Mouse (Mus musculus) heart, adult 9 months (tissue): ENCODE measurements at regions not wholly inside any gene's neighbourhood (a gene's known extent, or its start where the extent isn't known, plus 50 kb on each side); places are given as distances from the start of the nearest gene placed in this dataset.
A peak's percentile ranks its signal among the peaks of the same experiment; 100 is the strongest.

ENCODE experiments used
- DNase-seq, 2 experiments: peaks; one replicate each; pipeline ENCODE4 v3.0.0; 2022; ENCODE audit warnings: low spot score in 2 of 2

DNA sequence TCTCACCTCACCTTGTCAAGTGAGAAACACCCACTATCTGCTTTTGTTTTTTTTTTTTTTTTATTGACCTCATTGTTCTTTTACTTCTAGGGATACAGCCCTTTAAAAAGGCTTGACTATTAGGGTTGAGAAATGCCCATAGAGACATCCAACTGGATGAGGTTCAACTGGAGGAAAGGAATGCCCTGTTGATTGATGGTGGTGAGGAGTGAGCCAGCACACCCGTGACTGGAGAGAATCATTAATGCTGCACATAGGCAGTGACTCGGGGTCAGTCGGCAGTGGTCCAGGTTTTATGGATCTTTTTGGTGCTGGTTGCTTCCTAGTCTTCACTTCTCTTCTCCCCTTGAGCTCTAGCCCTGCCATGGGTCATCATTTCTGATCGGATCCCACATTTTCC, 82.9 kb upstream of the Cryz start:
- DNase-seq: no peak

DNA sequence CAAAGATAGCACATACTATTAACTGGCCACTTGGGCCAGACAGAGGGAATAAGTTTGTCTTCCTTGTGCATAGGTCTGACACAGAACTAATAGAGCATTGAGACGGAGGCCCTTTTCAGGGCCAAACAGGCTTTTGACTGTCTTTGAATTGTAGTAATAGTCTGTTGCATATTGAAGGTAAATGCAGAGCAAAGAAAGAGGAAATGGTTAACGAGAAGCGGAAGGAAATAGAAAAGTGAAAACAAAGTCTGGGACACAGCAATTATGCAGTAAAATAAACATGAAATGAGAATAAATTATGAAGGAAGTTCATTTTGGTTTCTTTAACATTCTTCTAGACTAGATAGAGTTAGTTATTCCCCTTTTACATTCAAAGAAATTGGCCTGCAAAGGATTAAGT, 86.4 kb upstream of the Cryz start:
- DNase-seq: no peak

DNA sequence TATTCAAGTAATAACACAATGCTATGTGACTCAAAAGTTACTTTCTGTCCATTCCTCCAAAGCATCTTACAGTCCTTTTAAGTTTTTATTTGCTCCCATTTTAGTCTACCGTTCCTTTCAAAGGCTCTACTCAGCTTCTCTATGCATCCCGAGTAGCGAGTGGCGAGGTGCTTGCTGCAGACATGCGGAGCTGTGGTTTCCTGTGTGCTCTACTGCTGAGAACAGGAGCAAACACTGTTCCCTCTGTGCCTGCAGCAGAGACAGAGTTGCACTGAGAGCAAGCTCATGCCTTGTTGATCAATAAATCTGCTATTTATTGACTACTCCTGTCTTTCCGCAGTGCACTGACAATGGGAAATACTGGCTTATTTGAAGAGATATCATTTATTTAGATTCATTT, 87.1 kb upstream of the Cryz start:
- no peak for DNase-seq

DNA sequence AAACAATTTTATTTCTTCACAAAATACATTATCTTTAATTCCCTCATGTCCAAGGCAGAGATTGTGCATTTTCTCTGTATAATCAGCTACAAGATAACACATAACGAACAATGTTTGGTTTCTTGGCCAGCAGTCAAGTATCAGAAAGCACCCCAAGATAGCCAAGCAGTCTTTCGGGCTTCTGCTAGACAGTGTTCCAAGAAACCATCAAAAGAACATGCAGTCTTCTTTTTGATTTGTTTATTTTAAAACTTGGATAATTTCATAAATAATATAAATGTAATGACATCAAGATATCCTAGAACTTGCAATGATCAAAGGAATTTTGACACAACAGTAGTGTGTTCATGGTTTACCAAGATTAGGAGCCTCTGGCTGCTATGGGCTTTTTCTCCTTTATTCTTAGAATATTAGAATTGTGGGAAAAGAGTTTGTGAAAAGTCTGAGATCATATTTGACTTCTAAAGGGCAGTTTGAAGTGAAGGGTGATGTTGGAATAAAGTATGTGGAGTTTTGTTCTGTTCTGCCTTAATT, 103.1 kb upstream of the Cryz start:
- DNase-seq: no peak

DNA sequence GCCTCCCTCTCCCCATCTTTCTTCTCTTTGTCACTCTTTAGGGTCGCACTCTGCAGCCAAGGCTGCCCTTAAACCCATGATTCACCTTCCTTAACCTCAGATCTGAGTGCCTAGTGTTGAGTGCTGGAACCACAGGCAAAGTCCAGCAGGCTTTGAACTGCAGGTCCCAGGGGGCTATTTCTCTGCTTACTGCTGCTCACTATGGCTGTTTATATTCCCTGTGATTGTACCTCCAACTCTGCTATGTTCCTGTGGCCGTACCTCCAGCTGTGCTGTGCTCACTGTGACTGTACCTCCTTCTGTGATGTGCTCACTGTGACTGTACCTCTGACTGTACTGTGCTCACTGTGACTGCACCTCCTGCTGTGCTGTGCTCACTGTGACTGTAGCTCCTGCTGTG, 124.1 kb upstream of the Cryz start:
- DNase-seq: no peak

DNA sequence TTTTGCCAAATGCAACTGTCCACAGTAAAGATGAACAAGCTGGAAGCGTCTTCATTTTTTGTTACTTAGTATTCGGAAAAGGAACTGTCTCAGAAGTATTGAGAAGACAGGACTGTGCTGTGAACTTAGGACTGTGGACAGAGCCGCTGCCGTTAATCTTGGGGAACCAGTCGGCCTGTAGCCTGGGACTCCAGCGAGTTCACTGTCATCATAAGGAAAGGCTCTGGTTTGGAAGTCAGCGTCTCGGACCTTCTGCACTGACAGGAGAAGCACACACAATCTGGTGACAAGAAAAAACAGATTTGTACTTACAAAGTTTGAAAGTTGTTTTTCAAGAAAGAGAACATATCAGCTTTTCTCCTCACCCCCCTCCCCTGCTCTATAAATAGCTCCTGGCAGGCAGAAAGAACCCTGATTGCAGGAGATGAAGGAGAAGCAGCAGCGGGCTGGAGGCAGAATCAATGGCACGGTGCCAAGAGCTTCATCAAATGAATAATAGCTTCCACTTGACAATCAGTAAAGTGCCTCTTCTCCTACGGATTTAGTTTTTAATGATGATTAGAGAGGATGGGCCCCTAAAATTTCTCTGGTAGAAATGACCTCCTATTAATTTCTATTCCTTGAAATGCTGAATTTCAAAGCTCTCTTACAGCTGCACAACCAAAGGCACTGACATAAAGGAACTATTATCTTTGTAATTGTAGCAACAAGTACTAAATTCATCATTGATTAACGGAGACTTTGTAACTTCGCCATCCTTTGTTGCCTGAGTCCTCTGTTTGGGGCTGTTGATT, 128.7 kb upstream of the Cryz start:
- peak in 1 of 2 experiments; percentile 6 for DNase-seq

DNA sequence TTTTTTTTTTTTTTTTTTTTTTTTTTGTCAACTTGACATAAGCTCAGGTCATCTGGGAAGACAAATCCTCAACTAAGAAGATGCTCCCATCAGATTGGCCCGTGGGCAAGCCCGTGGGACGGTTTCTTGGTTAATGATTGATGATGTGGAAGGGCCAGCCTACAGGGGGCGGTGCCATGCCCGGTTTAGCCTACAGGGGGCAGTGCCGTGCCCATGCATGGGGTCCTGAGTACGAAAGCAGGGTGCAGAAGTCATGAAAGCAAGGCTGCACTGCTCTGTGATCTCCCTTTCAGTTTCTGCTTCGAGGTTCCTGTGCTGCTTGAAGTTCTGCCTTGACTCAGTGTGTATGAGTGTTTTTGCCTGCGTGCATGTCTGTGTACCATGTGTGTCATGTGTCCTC, 127.7 kb upstream of the Lhx8 start:
- no peak for DNase-seq

DNA sequence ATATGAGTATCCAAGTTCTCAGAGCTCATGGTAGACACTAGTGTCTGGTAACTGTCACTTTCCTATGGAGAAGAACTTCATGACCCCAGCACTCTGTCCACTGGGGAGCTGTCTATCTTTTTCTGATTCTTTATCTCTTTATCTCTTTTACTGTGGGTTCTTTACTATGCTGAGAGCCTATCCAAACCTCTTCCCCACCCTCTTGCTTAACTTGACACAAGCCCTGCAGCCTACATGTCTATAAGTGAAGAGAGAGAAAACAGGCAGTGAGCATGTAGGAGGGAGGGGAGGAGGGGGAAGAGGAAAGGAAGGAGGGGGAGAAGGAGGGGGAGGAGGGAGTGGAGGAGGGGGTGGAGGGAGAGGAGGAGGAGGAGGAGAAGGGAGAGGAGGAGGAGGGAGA, 122.6 kb upstream of the Lhx8 start:
- no peak for DNase-seq

DNA sequence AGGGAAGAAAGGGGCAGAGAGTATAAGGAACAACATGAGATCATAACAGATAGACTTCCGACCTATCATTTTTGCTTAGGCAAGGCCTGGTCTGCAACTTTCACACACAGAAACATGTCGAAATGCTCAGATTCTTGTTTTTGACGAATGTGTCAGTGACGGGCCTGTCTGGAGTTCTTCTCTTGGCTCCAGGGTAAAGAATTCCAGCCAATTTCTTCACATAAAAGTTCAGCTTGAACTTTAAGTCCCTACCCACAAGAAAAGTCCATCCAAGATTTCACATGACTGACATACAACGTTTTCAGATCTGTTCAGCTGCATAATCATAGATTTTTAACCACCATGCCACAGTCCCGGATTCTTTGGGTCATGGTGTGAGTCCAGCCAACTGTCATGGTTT, 122.1 kb upstream of the Lhx8 start:
- DNase-seq: no peak

DNA sequence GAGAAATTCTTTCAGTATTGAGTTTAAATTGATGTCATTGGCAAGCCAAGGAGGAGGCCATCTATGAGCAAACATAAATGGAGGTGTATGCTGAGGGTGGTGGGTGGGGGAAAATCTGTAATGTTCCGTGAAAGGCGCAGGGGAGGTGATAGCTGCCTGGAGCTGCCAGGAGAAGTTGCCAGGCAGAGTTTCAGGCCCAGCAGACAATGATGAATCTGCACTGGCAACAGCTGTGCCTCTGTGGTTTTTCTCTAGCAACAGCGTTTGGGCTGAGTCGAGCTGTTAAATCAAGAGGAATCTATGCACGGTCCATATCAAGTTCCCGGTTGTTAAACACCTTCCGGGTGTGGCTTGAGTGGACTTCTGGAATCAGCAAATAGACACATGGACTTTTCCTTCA, 120.7 kb upstream of the Lhx8 start:
- DNase-seq: no peak

DNA sequence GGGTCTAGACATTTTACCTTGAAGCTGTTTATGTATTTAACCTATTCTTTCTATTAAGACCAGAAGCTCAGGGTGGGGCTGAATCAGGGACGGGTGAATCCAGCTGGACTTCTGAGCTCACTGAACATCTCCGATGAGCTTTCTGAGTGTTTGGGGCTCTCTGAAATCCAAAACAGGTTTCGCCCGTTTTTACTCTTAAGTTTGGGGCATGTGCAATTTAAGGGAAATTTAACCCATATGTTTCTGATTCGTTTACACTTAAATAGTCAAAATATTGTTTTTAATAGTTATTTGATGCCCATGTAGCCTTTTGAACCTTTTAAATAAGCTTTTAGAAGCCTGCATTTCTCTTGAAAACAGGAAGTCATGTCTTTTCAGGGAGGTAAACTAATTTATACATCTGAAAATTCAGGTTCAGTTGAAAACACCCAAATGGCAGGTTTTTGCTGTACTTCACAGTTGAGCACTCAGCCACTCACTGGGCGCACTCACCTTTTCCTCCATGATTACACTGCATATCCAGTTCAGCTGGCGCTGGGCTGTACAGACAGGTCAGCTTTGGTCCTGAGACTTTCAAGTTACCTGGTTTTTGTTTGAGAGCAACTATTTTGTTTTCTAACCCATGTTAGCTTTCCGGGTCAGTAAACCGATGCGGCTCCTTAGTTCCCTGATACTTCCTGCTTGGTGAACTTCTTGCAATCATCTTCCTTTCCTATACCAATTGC, 113.1 kb upstream of the Lhx8 start:
- no peak for DNase-seq

DNA sequence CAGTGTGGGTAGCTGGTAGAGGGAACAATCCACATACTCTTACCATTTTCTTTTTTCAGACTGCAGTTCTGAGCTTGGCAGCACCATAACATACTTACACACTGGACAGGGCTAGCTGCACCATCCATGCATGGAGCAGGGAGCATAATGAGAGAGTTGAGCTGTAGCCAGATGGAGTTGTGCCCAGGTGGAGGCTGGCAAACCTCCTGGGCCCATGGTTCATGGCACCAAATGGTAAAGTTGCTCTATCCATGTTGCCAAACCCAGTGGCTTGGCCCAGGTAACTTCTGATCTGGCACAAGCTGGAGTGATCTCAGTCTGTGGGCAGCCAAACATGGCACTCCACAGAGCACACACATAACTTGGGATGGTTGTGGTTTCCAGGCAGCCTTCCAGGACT, 111.0 kb upstream of the Lhx8 start:
- DNase-seq: no peak

DNA sequence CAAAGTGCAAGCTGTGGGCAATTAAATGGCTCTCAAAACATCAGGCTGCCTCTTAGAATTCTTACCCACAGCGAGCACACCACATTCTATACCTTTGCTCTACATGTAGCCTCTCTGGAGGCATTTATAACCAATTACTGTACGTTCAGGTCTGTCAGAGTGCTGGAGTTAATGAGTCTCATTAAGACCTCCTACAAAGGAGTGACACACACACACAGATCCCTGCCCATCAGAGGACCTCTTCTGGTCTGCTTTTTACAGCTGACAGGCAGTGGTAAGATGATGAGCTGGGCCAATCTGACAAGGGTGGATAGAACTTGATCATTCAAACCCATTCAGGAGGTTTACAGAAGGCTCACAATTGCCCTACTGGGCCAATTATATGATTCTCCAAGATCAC, 110.4 kb upstream of the Lhx8 start:
- DNase-seq: no peak

DNA sequence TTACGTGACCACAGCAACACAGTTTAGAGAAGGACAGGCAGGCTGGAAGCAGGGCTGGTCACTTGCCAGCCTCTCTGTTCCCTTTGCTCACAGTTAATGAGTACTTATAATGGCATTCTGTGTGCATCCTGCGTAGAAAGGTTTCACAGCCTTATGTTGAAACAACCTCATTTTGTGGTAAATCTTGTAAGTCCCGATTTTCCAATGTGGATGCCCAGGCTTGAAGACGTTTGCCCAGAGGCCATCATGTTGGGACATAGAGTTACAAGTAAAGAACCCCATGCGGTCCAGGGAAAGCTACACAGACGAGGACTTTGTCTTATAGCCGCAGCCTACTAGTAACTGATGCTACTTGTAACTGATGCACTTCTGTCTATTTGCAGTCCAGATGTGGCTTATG, 100.4 kb upstream of the Lhx8 start:
- no peak for DNase-seq

DNA sequence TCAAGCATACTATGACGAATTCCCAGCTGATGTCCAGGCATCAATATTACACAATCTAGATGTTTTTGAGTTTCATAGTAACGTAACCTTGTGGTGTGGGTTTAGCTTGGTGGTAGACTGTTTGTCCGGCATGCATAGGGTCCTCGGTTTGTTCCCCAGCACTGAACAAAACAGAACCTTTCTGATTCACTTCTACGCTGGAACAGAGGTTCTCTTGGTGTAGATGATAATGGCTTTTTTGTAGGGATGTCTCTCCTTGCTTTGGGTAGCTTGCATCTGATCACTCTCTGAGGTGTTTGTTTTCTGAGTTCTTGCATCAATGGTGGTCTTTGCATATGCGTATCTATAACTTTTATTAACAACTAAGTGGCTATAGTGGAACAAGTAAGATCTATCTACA, 99.2 kb upstream of the Lhx8 start:
- DNase-seq: no peak

DNA sequence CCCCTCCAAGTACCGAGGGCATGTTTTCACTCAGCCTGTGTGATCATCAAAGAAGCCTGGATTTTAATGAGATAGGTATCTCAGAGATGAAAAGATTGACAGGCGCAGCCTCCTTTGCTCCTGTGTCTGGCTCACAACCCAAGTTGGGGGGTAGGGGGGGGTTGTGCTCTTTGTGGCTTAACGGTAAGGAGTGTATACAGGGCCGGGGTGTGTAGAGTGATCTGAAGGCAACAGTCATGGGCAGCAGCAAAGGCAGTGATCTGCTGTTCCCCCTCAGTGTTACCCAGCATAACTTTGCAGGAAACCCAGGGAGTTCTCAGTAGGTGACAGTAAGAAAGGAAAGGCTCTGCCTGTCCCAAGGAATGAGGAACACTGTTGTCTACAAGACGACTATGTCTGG, 94.1 kb upstream of the Lhx8 start:
- DNase-seq: no peak

DNA sequence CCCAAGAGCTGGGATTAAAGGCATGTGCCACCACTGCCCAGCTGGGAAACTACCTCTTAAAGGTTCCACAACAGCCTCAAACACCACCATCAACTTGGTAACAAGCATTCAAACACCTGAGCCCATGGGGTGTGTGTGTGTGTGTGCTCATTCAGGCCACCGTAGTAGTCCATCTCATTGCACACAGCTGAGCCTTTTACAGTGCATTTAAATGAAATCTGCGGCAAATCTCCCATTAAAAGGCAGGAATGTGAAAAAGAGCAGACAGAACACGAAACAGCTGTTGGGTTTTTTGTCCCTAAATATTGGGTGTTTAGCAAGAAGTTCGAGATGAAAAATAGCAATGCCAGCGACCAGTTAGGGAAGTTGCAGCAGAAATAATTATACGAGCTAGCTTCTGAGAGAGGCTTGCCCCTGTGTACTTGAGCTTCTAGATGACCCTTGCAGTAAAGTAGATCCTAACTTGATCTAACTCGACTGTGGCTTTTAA, 91.0 kb upstream of the Lhx8 start:
- no peak for DNase-seq

DNA sequence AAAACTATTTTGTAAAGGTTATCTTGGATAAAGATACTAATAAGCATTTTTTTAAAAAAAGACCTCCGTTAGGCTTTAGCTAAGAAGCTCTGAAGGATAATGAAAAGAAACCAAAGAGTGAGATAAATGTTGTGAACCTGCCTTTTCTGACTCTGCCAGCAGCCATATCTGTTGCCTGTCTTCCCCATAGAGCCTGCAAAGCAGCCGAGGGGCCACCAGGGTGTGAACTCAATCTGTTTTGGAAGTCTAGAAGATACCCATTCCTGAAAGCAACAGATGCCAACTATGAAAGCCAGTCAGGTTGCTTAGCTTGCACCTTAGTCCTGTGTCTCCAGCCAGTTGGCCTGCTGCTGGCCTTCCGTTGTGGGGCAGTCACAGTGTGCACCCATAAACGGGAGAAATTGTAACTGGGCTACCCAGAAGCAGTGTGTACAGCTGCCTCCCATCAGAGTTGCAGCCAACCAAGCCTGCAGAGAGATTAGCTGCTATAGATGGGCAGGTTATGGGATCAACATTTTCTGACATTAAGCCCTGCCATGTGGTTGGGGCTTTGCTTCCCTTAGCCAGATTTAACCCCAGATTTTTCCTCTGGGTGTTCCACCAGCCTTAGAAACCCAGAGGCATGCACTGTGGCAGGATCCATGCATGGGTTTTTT, 87.8 kb upstream of the Lhx8 start:
- no peak for DNase-seq

DNA sequence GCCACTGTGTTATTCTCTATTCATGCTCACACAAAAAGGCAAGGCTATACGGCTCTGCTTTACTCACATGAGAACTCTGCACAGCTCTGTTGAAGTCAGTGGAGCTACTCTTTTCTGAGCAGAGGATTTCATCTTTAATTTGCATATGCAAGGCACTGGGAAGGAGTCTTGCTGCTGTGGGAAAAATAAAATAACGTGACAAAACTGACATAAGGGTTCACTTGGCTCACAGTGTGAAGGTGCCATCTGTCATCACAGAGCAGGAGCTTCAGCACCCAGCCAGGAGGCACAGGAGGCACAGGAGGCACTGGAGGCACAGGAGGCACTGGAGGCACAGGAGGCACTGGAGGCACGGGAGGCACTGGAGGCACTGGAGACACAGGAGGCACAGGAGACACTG, 83.9 kb upstream of the Lhx8 start:
- DNase-seq: no peak

DNA sequence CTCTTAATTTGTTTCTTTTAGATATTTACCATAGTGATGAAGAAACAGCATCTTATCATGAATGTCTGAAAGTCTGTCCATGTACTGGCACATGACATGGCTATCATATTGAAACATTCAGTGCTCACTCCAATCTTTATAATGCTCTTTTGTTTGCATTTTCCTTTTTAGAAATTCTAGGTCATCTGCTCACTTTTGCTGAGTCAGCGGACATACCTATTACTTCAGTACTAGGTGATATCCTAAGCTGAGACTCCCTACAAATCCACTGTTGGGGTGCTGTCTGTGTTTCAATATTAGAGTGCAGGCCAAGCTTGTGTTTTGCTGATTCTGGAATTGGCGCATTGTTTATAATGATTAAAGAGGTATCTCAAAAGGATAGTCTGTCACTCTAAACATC, 79.8 kb upstream of the Lhx8 start:
- DNase-seq: no peak

DNA sequence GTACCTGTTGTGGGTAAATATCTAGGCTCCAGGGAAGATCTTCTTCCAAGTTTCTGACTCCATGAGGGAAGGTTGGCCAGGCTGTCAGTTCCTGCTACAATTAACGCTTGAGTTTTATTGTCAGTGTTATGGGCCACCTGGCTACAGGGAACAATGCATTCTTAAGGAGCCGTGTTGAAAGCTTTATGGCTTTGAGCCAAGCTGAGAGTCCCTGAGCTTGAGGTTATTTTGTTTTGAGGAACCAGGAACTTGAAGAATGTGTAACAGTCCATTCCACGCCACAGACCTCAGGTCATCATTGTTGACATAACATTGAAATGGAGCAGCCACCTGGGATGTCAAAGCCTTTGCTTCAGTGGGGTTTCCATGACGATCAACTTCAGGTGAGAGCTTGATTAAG, 71.6 kb upstream of the Lhx8 start:
- no peak for DNase-seq

DNA sequence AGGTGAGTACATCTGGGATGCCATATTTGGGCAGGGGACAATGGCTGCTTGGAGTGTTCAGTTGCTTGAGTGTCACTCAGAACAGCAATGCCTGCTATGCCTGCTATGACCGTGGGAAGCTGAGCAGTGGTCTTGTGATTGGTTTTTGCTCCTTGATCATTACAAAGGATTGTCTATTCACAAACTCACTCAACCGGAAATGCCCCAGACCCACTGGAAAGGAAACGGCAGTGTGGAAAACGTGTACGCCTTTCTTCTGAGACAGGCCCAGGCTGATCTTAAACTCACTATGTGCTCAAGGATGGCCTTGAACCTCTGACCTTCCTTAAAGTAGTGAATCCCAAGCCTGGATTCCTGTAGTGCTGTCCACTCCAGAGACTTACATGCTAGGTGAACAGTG, 63.2 kb upstream of the Lhx8 start:
- DNase-seq: no peak

DNA sequence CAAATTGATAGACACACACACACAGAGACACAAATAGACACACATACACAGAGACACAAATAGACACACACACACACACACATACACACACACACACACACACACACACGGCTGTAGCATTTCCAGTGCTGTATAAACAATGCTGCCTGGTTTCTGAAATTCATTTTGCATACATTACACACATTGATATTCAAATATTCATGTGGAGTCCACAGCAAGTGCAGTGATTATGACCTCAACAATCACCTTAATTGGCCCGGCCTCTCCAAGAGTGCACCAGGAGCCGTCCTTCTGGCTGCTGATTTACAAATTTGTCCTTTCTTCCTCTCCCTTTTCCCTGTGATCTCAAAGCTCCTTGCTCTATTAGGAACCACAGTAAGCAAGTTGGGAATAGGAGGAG, 61.2 kb upstream of the Lhx8 start:
- no peak for DNase-seq
